Mouse (Mus musculus): ENCODE measurements around the gene Cog1. TPM values are rescaled to one million over a fixed set of nuclear protein-coding genes. Genes with fewer than 3 reads are reported as not detected.

The Cog1 gene
- polyA plus RNA-seq, 1 experiment, result 15.6 TPM

DNA sequence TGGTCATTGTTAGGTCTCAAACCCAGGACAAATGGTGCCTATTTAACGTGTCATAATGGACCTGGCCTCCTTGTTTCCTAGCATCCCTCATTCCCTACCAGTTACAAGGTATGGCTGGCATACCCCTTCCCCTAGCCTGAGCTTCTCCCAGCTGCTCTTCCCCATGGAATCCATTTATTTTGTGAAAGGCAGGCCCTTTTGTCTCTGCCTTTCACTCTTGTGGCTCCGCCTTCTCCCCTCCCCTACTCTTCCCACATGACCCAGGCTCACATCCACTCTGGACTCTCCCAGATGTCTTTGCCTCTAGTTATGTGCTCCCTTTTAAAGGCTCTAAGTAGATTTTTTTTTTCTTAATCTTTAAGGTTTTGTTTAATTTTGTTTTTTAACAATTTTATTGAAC is 38.1 kb downstream of the Cog1 start:
- Histone ChIP-seq H3K9me3 (replicated peaks; ENCODE audit: control insufficient read depth, insufficient read depth, low read length, poor library complexity, severe bottlenecking) (no peaks in the 10 kb centered on the region), H3K27ac (ENCODE audit: insufficient read depth, low read length) (peak overlapping the region; percentile 53), H3K9ac (ENCODE audit: low read depth, poor library complexity, severe bottlenecking) (no peak overlapping the region), H3K4me1 (ENCODE audit: control insufficient read depth, insufficient read depth, low read length) (peaks cover 2% of the 10 kb centered on the region), H3K27me3 (ENCODE audit: control insufficient read depth, insufficient read depth, low read length, poor library complexity, severe bottlenecking) (no peaks in the 10 kb centered on the region), H3K36me3 (ENCODE audit: control insufficient read depth, insufficient read depth, low read length, poor library complexity, severe bottlenecking) (peaks cover 31% of the 10 kb centered on the region), H3K4me3 (ENCODE audit: low read depth, low read length) (no peak overlapping the region)
- TF ChIP-seq EP300 (IDR thresholded peaks at IDR 0.05; ENCODE audit: insufficient read depth, low read depth, low read length) (no peak), CTCF (IDR thresholded peaks at IDR 0.05; ENCODE audit: low read depth, low read length) (no peak), POLR2A (IDR thresholded peaks at IDR 0.05; ENCODE audit: insufficient read depth, low read length) (no peak)

DNA sequence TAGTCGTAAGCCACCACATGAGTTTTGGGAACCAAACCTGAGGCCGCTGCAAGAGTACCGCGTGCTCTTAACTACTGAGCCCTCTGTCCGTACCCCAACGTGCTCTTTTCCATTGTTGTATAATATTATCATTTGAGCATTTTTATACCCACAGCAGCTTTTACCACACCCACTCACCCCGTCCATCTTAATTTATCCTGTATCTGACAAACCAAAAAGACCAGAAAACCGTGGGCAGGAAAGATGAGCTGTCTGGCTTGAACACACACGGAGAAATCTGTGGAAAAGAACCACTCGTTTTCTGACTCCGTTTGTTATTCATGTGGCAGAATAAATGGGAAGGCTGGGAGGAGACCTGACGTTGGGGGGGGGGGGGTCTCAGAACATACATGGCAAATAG is 41.5 kb downstream of the Cog1 start:
- TF ChIP-seq POLR2A (IDR thresholded peaks at IDR 0.05; ENCODE audit: insufficient read depth, low read length) (no peak), CTCF (IDR thresholded peaks at IDR 0.05; ENCODE audit: low read depth, low read length) (no peak), EP300 (IDR thresholded peaks at IDR 0.05; ENCODE audit: insufficient read depth, low read depth, low read length) (no peak)
- H3K36me3 ChIP-seq (ENCODE audit: control insufficient read depth, insufficient read depth, low read length, poor library complexity, severe bottlenecking), result peaks cover 43% of the 10 kb centered on the region

DNA sequence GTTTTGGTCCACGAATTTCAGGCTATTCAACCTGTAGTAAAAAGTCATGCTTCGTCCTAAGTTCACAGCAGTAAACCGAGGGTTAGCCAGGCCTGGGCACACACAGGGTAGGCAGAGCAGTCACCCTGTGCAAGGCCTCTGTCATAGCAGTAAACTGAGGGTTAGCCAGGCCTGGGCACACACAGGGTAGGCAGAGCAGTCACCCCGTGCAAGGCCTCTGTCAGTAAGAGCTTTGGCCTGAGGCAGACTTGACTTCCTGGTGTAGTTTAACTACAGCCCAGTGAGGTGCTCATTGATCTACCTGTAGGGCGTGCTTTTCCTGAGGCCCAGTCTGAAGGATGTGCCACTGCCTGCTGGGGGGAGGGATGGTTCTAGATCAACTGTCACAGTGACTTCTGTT is 42.3 kb downstream of the Cog1 start:
- H3K27ac ChIP-seq (ENCODE audit: insufficient read depth, low read length), result no peak overlapping the region
- peaks cover 44% of the 10 kb centered on the region for H3K36me3 ChIP-seq (ENCODE audit: control insufficient read depth, insufficient read depth, low read length, poor library complexity, severe bottlenecking)
- H3K9ac ChIP-seq (ENCODE audit: low read depth, poor library complexity, severe bottlenecking), result no peak overlapping the region
- no peak overlapping the region for H3K4me3 ChIP-seq (ENCODE audit: low read depth, low read length)
- peaks cover 2% of the 10 kb centered on the region for H3K4me1 ChIP-seq (ENCODE audit: control insufficient read depth, insufficient read depth, low read length)
- TF ChIP-seq EP300 (IDR thresholded peaks at IDR 0.05; ENCODE audit: insufficient read depth, low read depth, low read length) (no peak), CTCF (IDR thresholded peaks at IDR 0.05; ENCODE audit: low read depth, low read length) (no peak), POLR2A (IDR thresholded peaks at IDR 0.05; ENCODE audit: insufficient read depth, low read length) (no peak)
- H3K9me3 ChIP-seq (replicated peaks; ENCODE audit: control insufficient read depth, insufficient read depth, low read length, poor library complexity, severe bottlenecking), result no peaks in the 10 kb centered on the region
- no peaks in the 10 kb centered on the region for H3K27me3 ChIP-seq (ENCODE audit: control insufficient read depth, insufficient read depth, low read length, poor library complexity, severe bottlenecking)

More for the DNA sequence above, 41.5 kb downstream of the Cog1 start:
- no peak overlapping the region for H3K27ac ChIP-seq (ENCODE audit: insufficient read depth, low read length)
- H3K9ac ChIP-seq (ENCODE audit: low read depth, poor library complexity, severe bottlenecking), result no peak overlapping the region
- no peaks in the 10 kb centered on the region for H3K9me3 ChIP-seq (replicated peaks; ENCODE audit: control insufficient read depth, insufficient read depth, low read length, poor library complexity, severe bottlenecking)
- no peak overlapping the region for H3K4me3 ChIP-seq (ENCODE audit: low read depth, low read length)
- no peaks in the 10 kb centered on the region for H3K27me3 ChIP-seq (ENCODE audit: control insufficient read depth, insufficient read depth, low read length, poor library complexity, severe bottlenecking)
- peaks cover 2% of the 10 kb centered on the region for H3K4me1 ChIP-seq (ENCODE audit: control insufficient read depth, insufficient read depth, low read length)

DNA sequence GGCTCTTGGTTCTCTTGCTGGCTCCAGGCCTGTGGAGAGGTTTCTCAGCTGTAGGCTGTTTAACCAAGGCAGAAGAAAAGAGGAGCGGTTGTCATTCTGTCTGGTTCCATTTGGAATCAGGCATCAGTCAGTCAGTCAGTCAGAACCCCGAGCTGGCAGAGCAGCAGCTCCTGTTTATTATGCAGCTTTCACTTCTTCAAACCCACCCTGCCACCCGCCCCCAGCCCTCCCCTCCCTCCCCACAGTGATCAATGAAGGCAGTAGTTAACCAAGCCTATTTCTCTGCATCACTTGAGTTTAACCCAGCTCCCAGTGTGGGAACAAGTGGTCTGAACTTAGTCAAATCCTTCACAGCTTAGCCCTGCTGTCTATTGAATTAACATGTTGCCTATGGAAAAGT is 42.9 kb downstream of the Cog1 start:
- Histone ChIP-seq H3K27ac (ENCODE audit: insufficient read depth, low read length) (no peak overlapping the region), H3K9ac (ENCODE audit: low read depth, poor library complexity, severe bottlenecking) (no peak overlapping the region), H3K9me3 (replicated peaks; ENCODE audit: control insufficient read depth, insufficient read depth, low read length, poor library complexity, severe bottlenecking) (no peaks in the 10 kb centered on the region), H3K36me3 (ENCODE audit: control insufficient read depth, insufficient read depth, low read length, poor library complexity, severe bottlenecking) (peaks cover 44% of the 10 kb centered on the region), H3K4me1 (ENCODE audit: control insufficient read depth, insufficient read depth, low read length) (peaks cover 2% of the 10 kb centered on the region), H3K4me3 (ENCODE audit: low read depth, low read length) (no peak overlapping the region), H3K27me3 (ENCODE audit: control insufficient read depth, insufficient read depth, low read length, poor library complexity, severe bottlenecking) (no peaks in the 10 kb centered on the region)
- TF ChIP-seq EP300 (IDR thresholded peaks at IDR 0.05; ENCODE audit: insufficient read depth, low read depth, low read length) (no peak), POLR2A (IDR thresholded peaks at IDR 0.05; ENCODE audit: insufficient read depth, low read length) (no peak), CTCF (IDR thresholded peaks at IDR 0.05; ENCODE audit: low read depth, low read length) (no peak)

DNA sequence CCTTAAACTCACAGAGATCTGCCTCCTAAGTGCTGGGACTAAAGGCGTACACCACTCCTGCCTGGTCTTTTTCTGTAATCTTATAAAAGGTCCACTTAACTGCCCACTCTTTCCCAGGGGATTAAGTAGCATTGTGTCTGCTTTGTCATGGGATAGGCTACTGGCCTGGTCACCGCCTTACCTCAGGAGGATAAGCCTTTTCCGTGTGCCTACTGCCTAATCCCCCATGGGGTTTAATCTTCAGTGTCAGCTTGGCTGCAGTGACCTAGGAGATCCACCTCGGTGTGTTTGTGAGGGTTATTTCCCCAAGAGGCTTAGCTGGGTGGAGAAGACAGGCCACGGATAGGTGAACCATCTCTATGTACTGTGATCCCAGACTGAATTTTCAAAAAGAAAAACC is 48.6 kb downstream of the Cog1 start:
- Histone ChIP-seq H3K4me3 (ENCODE audit: low read depth, low read length) (no peak overlapping the region), H3K9ac (ENCODE audit: low read depth, poor library complexity, severe bottlenecking) (no peak overlapping the region), H3K27ac (ENCODE audit: insufficient read depth, low read length) (no peak overlapping the region), H3K4me1 (ENCODE audit: control insufficient read depth, insufficient read depth, low read length) (peaks cover 7% of the 10 kb centered on the region), H3K36me3 (ENCODE audit: control insufficient read depth, insufficient read depth, low read length, poor library complexity, severe bottlenecking) (peaks cover 8% of the 10 kb centered on the region; the same call in 1 of the 2 replicates), H3K9me3 (replicated peaks; ENCODE audit: control insufficient read depth, insufficient read depth, low read length, poor library complexity, severe bottlenecking) (no peaks in the 10 kb centered on the region), H3K27me3 (ENCODE audit: control insufficient read depth, insufficient read depth, low read length, poor library complexity, severe bottlenecking) (no peaks in the 10 kb centered on the region)
- TF ChIP-seq POLR2A (IDR thresholded peaks at IDR 0.05; ENCODE audit: insufficient read depth, low read length), result no peak
- no peak for TF ChIP-seq CTCF (IDR thresholded peaks at IDR 0.05; ENCODE audit: low read depth, low read length)
- no peak for TF ChIP-seq EP300 (IDR thresholded peaks at IDR 0.05; ENCODE audit: insufficient read depth, low read depth, low read length)

DNA sequence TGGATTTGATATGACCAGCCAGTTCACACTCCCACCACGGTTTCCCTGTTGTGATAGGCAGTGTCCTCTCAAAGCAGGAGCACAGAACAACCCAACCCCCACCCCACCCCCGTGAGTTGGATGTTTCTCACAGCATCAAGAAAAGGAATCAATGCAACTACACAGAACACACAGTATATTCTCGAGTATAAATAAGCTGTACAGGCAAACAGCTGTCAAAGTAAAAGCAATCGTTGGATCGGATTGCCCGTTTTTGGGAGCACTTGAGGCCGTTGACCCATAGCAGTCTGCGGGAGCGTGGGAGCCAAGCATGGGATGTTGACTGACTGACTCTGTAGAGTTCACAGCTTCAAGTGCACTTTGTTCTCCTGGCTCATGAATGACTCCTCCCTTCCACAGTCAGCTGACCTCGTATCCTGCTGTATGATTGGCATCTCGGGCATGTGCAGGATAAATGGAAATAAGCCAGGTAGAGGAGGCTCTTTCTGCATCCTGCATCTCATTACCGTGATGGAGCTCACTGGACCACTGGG is 49.1 kb downstream of the Cog1 start:
- H3K4me3 ChIP-seq (ENCODE audit: low read depth, low read length), result no peak overlapping the region
- H3K27ac ChIP-seq (ENCODE audit: insufficient read depth, low read length), result no peak overlapping the region
- H3K9ac ChIP-seq (ENCODE audit: low read depth, poor library complexity, severe bottlenecking), result no peak overlapping the region
- no peaks in the 10 kb centered on the region for H3K9me3 ChIP-seq (replicated peaks; ENCODE audit: control insufficient read depth, insufficient read depth, low read length, poor library complexity, severe bottlenecking)
- H3K4me1 ChIP-seq (ENCODE audit: control insufficient read depth, insufficient read depth, low read length), result peaks cover 7% of the 10 kb centered on the region
- TF ChIP-seq EP300 (IDR thresholded peaks at IDR 0.05; ENCODE audit: insufficient read depth, low read depth, low read length) (no peak), CTCF (IDR thresholded peaks at IDR 0.05; ENCODE audit: low read depth, low read length) (no peak), POLR2A (IDR thresholded peaks at IDR 0.05; ENCODE audit: insufficient read depth, low read length) (no peak)
- no peaks in the 10 kb centered on the region for H3K27me3 ChIP-seq (ENCODE audit: control insufficient read depth, insufficient read depth, low read length, poor library complexity, severe bottlenecking)
- peaks cover 3% of the 10 kb centered on the region; the same call in 1 of the 2 replicates for H3K36me3 ChIP-seq (ENCODE audit: control insufficient read depth, insufficient read depth, low read length, poor library complexity, severe bottlenecking)

Measured in ES-Bruce4 (cell line).